Mouse (Mus musculus) forebrain, embryonic 15.5 days (tissue): ENCODE results near the gene Dnmt3a. TPM values are rescaled to one million over a fixed set of nuclear protein-coding genes. Genes with fewer than 3 reads are reported as not detected.
"Not testable (repeated sequence)": the region's sequence is repeated elsewhere in the genome, so short reads cannot be mapped to it uniquely, and the experiment has no call there.

Source experiments
- ATAC-seq: fragments of 200-750 bp; cut with Nextera tagmentation; replicated peaks from 2 replicates; pipeline ENCODE4 v1.8.0; 2017; ENCODE audit warnings: mild to moderate bottlenecking, moderate TSS enrichment, moderate library complexity
- H3K27ac ChIP-seq: fragments of 300-500 bp; sonication (generic); replicated peaks from 2 replicates; pipeline ENCODE4 v1.5.1; 2015; ENCODE audit warnings: mild to moderate bottlenecking, inconsistent platforms
- H3K27me3 ChIP-seq: fragments of 300-500 bp; sonication (generic); 2 replicates; pipeline ENCODE4 v1.6.1; 2015; ENCODE audit warnings: inconsistent platforms
- H3K36me3 ChIP-seq: fragments of 300-500 bp; sonication (generic); 2 replicates; pipeline ENCODE4 v1.6.1; 2015; ENCODE audit warnings: mild to moderate bottlenecking, inconsistent platforms
- H3K4me1 ChIP-seq: fragments of 300-500 bp; sonication (generic); 2 replicates; pipeline ENCODE4 v1.6.1; 2015; ENCODE audit warnings: inconsistent platforms
- H3K4me2 ChIP-seq: fragments of 300-500 bp; sonication (generic); replicated peaks from 2 replicates; pipeline ENCODE4 v1.6.1; 2015; ENCODE audit warnings: mild to moderate bottlenecking, inconsistent platforms
- H3K4me3 ChIP-seq: fragments of 300-500 bp; sonication (generic); 2 replicates; pipeline ENCODE4 v1.5.1; 2015; ENCODE audit warnings: mild to moderate bottlenecking, inconsistent platforms
- H3K9ac ChIP-seq: fragments of 300-500 bp; sonication (generic); replicated peaks from 2 replicates; pipeline ENCODE4 v1.6.1; 2015; ENCODE audit warnings: mild to moderate bottlenecking, inconsistent platforms
- H3K9me3 ChIP-seq: fragments of 300-500 bp; sonication (generic); 2 replicates; pipeline ENCODE4 v1.6.1; 2016; ENCODE audit warnings: inconsistent platforms
- WGBS: fragments of 180-500 bp; shearing (Covaris S2); methylation state at CpG from one replicate; pipeline ENCODE4 v1.1.7; 2015; ENCODE audit warnings: mixed read lengths; 5-methylcytosine and 5-hydroxymethylcytosine counted together
- polyA plus RNA-seq: library from polyadenylated mRNA; unstranded; fragments of >200 nt; fragmentation: Nextera tagmentation; extraction: Ambion mirVana; gene quantifications from 2 replicates; pipeline ENCODE4 v1.2.1, GENCODE M21; 2015

Gene Dnmt3a
- polyA plus RNA-seq, 1 experiment from 2014 or later: 95.4 TPM

- Histone ChIP-seq H3K9me3 (no peaks in the 10 kb centered on the region), H3K27ac (no peak overlapping the region), H3K9ac (no peak overlapping the region), H3K36me3 (peaks cover 47% of the 10 kb centered on the region), H3K4me3 (no peak overlapping the region), H3K4me2 (no peak overlapping the region), H3K27me3 (no peaks in the 10 kb centered on the region), H3K4me1 (no peaks in the 10 kb centered on the region)
- 76% methylated on average over 10 of the region's 10 CpGs for WGBS
- ATAC-seq: 0 out of 2 replicates have a peak, but pooled peaks have one; percentile 24
Measured at GRCm38 (mm10) chr12:3910466-3911093, 104.8 kb downstream of the Dnmt3a start.

- Histone ChIP-seq H3K36me3 (peaks cover 34% of the 10 kb centered on the region), H3K4me3 (no peak overlapping the region), H3K27me3 (no peaks in the 10 kb centered on the region), H3K9ac (no peak overlapping the region), H3K27ac (no peak overlapping the region), H3K9me3 (no peaks in the 10 kb centered on the region), H3K4me2 (no peak overlapping the region), H3K4me1 (no peaks in the 10 kb centered on the region)
- 90% methylated on average over 7 of the region's 7 CpGs for WGBS
- no peak for ATAC-seq
Measured at GRCm38 (mm10) chr12:3911831-3912348, 106.1 kb downstream of the Dnmt3a start.

- H3K9ac ChIP-seq: no peak overlapping the region
- no peaks in the 10 kb centered on the region for H3K27me3 ChIP-seq
- no peaks in the 10 kb centered on the region for H3K4me1 ChIP-seq
- H3K4me2 ChIP-seq: no peak overlapping the region
- no peak for ATAC-seq
- no peak overlapping the region for H3K4me3 ChIP-seq
- H3K36me3 ChIP-seq: no peaks in the 10 kb centered on the region
- H3K27ac ChIP-seq: no peak overlapping the region
- no peaks in the 10 kb centered on the region for H3K9me3 ChIP-seq
- 89% methylated on average over 3 of the region's 3 CpGs for WGBS
Measured at GRCm38 (mm10) chr12:3915852-3916251, 110.0 kb downstream of the Dnmt3a start.

GRCm38 (mm10) chr12:3917668-3918341, 112.0 kb downstream of the Dnmt3a start:
- Histone ChIP-seq H3K36me3 (no peaks in the 10 kb centered on the region), H3K9me3 (no peaks in the 10 kb centered on the region), H3K4me2 (no peak overlapping the region), H3K27me3 (no peaks in the 10 kb centered on the region), H3K27ac (no peak overlapping the region), H3K9ac (no peak overlapping the region), H3K4me1 (no peaks in the 10 kb centered on the region), H3K4me3 (no peak overlapping the region)
- WGBS: 21% methylated on average over 14 of the region's 14 CpGs
- peak; percentile 65 for ATAC-seq

GRCm38 (mm10) chr12:3918577-3918976, 112.8 kb downstream of the Dnmt3a start:
- no peak overlapping the region for H3K4me2 ChIP-seq
- H3K4me1 ChIP-seq: no peaks in the 10 kb centered on the region
- H3K27me3 ChIP-seq: no peaks in the 10 kb centered on the region
- H3K9me3 ChIP-seq: no peaks in the 10 kb centered on the region
- no peak overlapping the region for H3K9ac ChIP-seq
- no peak overlapping the region for H3K27ac ChIP-seq
- no peak overlapping the region for H3K4me3 ChIP-seq
- no peaks in the 10 kb centered on the region for H3K36me3 ChIP-seq
- WGBS: 69% methylated on average over 3 of the region's 3 CpGs
- ATAC-seq: no peak

GRCm38 (mm10) chr12:3919423-3919822, 113.6 kb downstream of the Dnmt3a start:
- no peaks in the 10 kb centered on the region for H3K9me3 ChIP-seq
- ATAC-seq: no peak

GRCm38 (mm10) chr12:3926127-3926526, 120.3 kb downstream of the Dnmt3a start:
- Histone ChIP-seq H3K9me3 (no peaks in the 10 kb centered on the region), H3K4me1 (0 out of 2 replicates have a peak, but pooled peaks cover 4% of the 10 kb centered on the region), H3K27me3 (no peaks in the 10 kb centered on the region), H3K4me2 (no peak overlapping the region), H3K36me3 (no peaks in the 10 kb centered on the region), H3K27ac (no peak overlapping the region), H3K4me3 (no peak overlapping the region), H3K9ac (no peak overlapping the region)
- no peak for ATAC-seq
- 5% methylated on average over 1 of the region's 1 CpGs for WGBS

More at GRCm38 (mm10) chr12:3919423-3919822, 113.6 kb downstream of the Dnmt3a start:
- Histone ChIP-seq H3K27ac (no peak overlapping the region), H3K4me3 (no peak overlapping the region), H3K4me1 (no peaks in the 10 kb centered on the region), H3K9ac (no peak overlapping the region), H3K27me3 (no peaks in the 10 kb centered on the region), H3K36me3 (no peaks in the 10 kb centered on the region), H3K4me2 (no peak overlapping the region)
- WGBS: 85% methylated on average over 3 of the region's 3 CpGs

GRCm38 (mm10) chr12:3928841-3929240, 123.0 kb downstream of the Dnmt3a start:
- Histone ChIP-seq H3K9ac (no peak overlapping the region), H3K27me3 (no peaks in the 10 kb centered on the region), H3K4me1 (0 out of 2 replicates have a peak, but pooled peaks cover 4% of the 10 kb centered on the region), H3K9me3 (no peaks in the 10 kb centered on the region), H3K36me3 (no peaks in the 10 kb centered on the region), H3K4me3 (no peak overlapping the region), H3K4me2 (no peak overlapping the region), H3K27ac (no peak overlapping the region)
- ATAC-seq: no peak
- 76% methylated on average over 3 of the region's 3 CpGs for WGBS

GRCm38 (mm10) chr12:3930090-3930865, 124.5 kb downstream of the Dnmt3a start:
- H3K9me3 ChIP-seq, H3K36me3 ChIP-seq, H3K4me1 ChIP-seq, H3K4me2 ChIP-seq, H3K4me3 ChIP-seq, H3K9ac ChIP-seq, H3K27me3 ChIP-seq, H3K27ac ChIP-seq: not testable (repeated sequence)
- ATAC-seq: peak; percentile 58; the same call in 1 of the 2 replicates
- WGBS: 67% methylated on average over 37 of the region's 47 CpGs

GRCm38 (mm10) chr12:3942026-3942425, 136.2 kb downstream of the Dnmt3a start:
- no peak for ATAC-seq

GRCm38 (mm10) chr12:3944454-3945073, 138.8 kb downstream of the Dnmt3a start:
- WGBS: 40% methylated on average over 4 of the region's 4 CpGs
- no peak overlapping the region for H3K9ac ChIP-seq
- ATAC-seq: no peak
- no peaks in the 10 kb centered on the region for H3K4me1 ChIP-seq
- H3K4me2 ChIP-seq: no peak overlapping the region
- no peaks in the 10 kb centered on the region for H3K9me3 ChIP-seq
- H3K4me3 ChIP-seq: no peak overlapping the region
- H3K36me3 ChIP-seq: no peaks in the 10 kb centered on the region
- no peaks in the 10 kb centered on the region for H3K27me3 ChIP-seq
- H3K27ac ChIP-seq: no peak overlapping the region

More at GRCm38 (mm10) chr12:3942026-3942425, 136.2 kb downstream of the Dnmt3a start:
- Histone ChIP-seq H3K4me1 (no peaks in the 10 kb centered on the region), H3K27ac (no peak overlapping the region), H3K9me3 (no peaks in the 10 kb centered on the region), H3K9ac (no peak overlapping the region), H3K36me3 (no peaks in the 10 kb centered on the region), H3K27me3 (no peaks in the 10 kb centered on the region), H3K4me2 (no peak overlapping the region), H3K4me3 (no peak overlapping the region)
- 6% methylated on average over 11 of the region's 11 CpGs for WGBS
